Mouse (Mus musculus): ENCODE data around the gene Rps18.

DNA sequence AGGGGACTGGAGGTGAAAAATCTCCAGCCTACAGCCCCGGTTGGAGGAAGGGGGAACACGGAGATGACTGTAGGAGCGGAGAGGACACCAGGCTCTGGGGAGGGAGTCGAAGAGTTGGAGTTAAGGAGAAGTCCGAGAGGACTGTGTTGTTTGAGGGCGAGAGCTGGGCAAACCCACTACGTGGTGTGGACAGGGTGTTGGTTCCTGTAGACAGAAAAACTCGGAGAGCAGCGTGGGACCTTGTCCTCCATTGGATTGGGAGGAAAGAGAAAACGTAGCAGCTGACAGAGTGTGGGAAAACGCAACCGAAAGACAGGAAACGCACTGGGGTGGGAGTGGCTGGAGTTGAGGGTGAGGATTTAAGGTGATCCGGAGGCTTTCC lies 45.9 kb downstream of the Rps18 start:
- TF ChIP-seq CTCF (IDR thresholded peaks at IDR 0.05; ENCODE audit: extremely low read depth, insufficient read depth, low read length): no peak
- no peak for TF ChIP-seq POLR2A (IDR thresholded peaks at IDR 0.05; ENCODE audit: extremely low read depth, insufficient read depth, low read length)
